Mouse (Mus musculus) liver, embryonic 15.5 days (tissue): ENCODE data around the gene Zbtb8a. TPM values are rescaled to one million over a fixed set of nuclear protein-coding genes. Genes with fewer than 3 reads are reported as not detected.
"Not testable (repeated sequence)": the region's sequence is repeated elsewhere in the genome, so short reads cannot be mapped to it uniquely, and the experiment has no call there.

ENCODE experiments used
- ATAC-seq: fragments of 200-750 bp; cut with Nextera tagmentation; 2 replicates; pipeline ENCODE4 v1.8.0; 2017; ENCODE audit warnings: moderate number of reproducible peaks, mild to moderate bottlenecking, moderate library complexity; ENCODE audit not compliant: insufficient read depth
- H3K27ac ChIP-seq: fragments of 300-500 bp; sonication (generic); replicated peaks from 2 replicates; pipeline ENCODE4 v1.5.1; 2015; ENCODE audit warnings: mild to moderate bottlenecking, inconsistent platforms
- H3K27me3 ChIP-seq: fragments of 300-500 bp; sonication (generic); 2 replicates; pipeline ENCODE4 v1.6.1; 2015; ENCODE audit warnings: mild to moderate bottlenecking, inconsistent platforms
- H3K36me3 ChIP-seq: fragments of 300-500 bp; sonication (generic); replicated peaks from 2 replicates; pipeline ENCODE4 v1.6.1; 2015; ENCODE audit warnings: moderate library complexity, mild to moderate bottlenecking, inconsistent platforms
- H3K4me1 ChIP-seq: fragments of 300-500 bp; sonication (generic); replicated peaks from 2 replicates; pipeline ENCODE4 v1.6.1; 2015; ENCODE audit warnings: inconsistent platforms
- H3K4me2 ChIP-seq: fragments of 300-500 bp; sonication (generic); 2 replicates; pipeline ENCODE4 v1.6.1; 2015; ENCODE audit warnings: moderate library complexity, mild to moderate bottlenecking, inconsistent platforms
- H3K4me3 ChIP-seq: fragments of 300-500 bp; sonication (generic); replicated peaks from 2 replicates; pipeline ENCODE4 v1.5.1; 2015; ENCODE audit warnings: mild to moderate bottlenecking, inconsistent platforms
- H3K9ac ChIP-seq: fragments of 300-500 bp; sonication (generic); 2 replicates; pipeline ENCODE4 v1.6.1; 2015; ENCODE audit warnings: moderate library complexity, mild to moderate bottlenecking, inconsistent platforms
- H3K9me3 ChIP-seq: fragments of 300-500 bp; sonication (generic); replicated peaks from 2 replicates; pipeline ENCODE4 v1.6.1; 2016; ENCODE audit warnings: inconsistent platforms
- whole genome bisulfite sequencing: fragments of 180-500 bp; shearing (Covaris S2); methylation state at CpG from one replicate; pipeline ENCODE4 v1.1.7; 2015; ENCODE audit warnings: mixed read lengths; ENCODE audit not compliant: insufficient replicate concordance; 5-methylcytosine and 5-hydroxymethylcytosine counted together
- polyA plus RNA-seq: library from polyadenylated mRNA; unstranded; fragments of >200 nt; fragmentation: Nextera tagmentation; extraction: Ambion mirVana; gene quantifications from 2 replicates; pipeline ENCODE4 v1.2.1, GENCODE M21; 2015

The Zbtb8a gene
- 2.3 TPM in 2 replicates for polyA plus RNA-seq

GRCm38 (mm10) chr4:129377601-129378390, at the start of gene Zbtb8a:
Gene Zbtb8a (minus strand): TSS chr4:129378116.
- peak within 1 kb of the TSS; percentile 77 for H3K4me3 ChIP-seq
- ATAC-seq, result peak; percentile 68
- H3K36me3 ChIP-seq, result no peaks in the 10 kb centered on the region
- H3K4me1 ChIP-seq, result peaks cover 51% of the 10 kb centered on the region
- H3K9ac ChIP-seq, result peak within 1 kb of the TSS; percentile 81
- peak within 1 kb of the TSS; percentile 76 for H3K27ac ChIP-seq
- H3K27me3 ChIP-seq, result peaks cover 27% of the 10 kb centered on the region
- 2% methylated on average over 65 of the region's 65 CpGs for WGBS
- H3K9me3 ChIP-seq, result no peaks in the 10 kb centered on the region
- H3K4me2 ChIP-seq, result peak within 1 kb of the TSS; percentile 98

- H3K27me3 ChIP-seq, result no peaks in the 10 kb centered on the region
- H3K9ac ChIP-seq, result no peak overlapping the region
- 80% methylated on average over 5 of the region's 5 CpGs for WGBS
- peaks cover 4% of the 10 kb centered on the region; the same call in 1 of the 2 replicates for H3K9me3 ChIP-seq
- H3K4me3 ChIP-seq, result no peak overlapping the region
- H3K4me2 ChIP-seq, result no peak overlapping the region
- no peak overlapping the region for H3K27ac ChIP-seq
- no peaks in the 10 kb centered on the region for H3K36me3 ChIP-seq
- peaks cover 36% of the 10 kb centered on the region for H3K4me1 ChIP-seq
- ATAC-seq, result no peak
Observed at GRCm38 (mm10) chr4:129418321-129418720, 40.4 kb upstream of the Zbtb8a start.

- H3K9ac ChIP-seq, result no peak overlapping the region
- no peak overlapping the region for H3K4me3 ChIP-seq
- ATAC-seq, result peak; percentile 91
- peak overlapping the region; percentile 26; the same call in 1 of the 2 replicates for H3K4me2 ChIP-seq
- no peaks in the 10 kb centered on the region for H3K27me3 ChIP-seq
- peak overlapping the region; percentile 69 for H3K27ac ChIP-seq
- no peaks in the 10 kb centered on the region for H3K36me3 ChIP-seq
- peaks cover 36% of the 10 kb centered on the region for H3K4me1 ChIP-seq
- H3K9me3 ChIP-seq, result peaks cover 4% of the 10 kb centered on the region; the same call in 1 of the 2 replicates
- 7% methylated on average over 5 of the region's 5 CpGs for WGBS
Observed at GRCm38 (mm10) chr4:129416478-129416877, 38.6 kb upstream of the Zbtb8a start.

GRCm38 (mm10) chr4:129415892-129416291, 38.0 kb upstream of the Zbtb8a start:
- 84% methylated on average over 5 of the region's 5 CpGs for WGBS
- H3K27ac ChIP-seq, result peak overlapping the region; percentile 69
- H3K36me3 ChIP-seq, result no peaks in the 10 kb centered on the region

GRCm38 (mm10) chr4:129410991-129411390, 33.1 kb upstream of the Zbtb8a start:
- Histone ChIP-seq H3K27ac (no peak overlapping the region), H3K36me3 (no peaks in the 10 kb centered on the region), H3K9ac (no peak overlapping the region), H3K4me3 (no peak overlapping the region), H3K9me3 (peaks cover 4% of the 10 kb centered on the region; the same call in 1 of the 2 replicates), H3K4me2 (no peak overlapping the region), H3K4me1 (peaks cover 13% of the 10 kb centered on the region), H3K27me3 (no peaks in the 10 kb centered on the region; the same call in 1 of the 2 replicates)
- no peak for ATAC-seq

More at GRCm38 (mm10) chr4:129415892-129416291, 38.0 kb upstream of the Zbtb8a start:
- peaks cover 36% of the 10 kb centered on the region for H3K4me1 ChIP-seq
- no peak overlapping the region for H3K4me3 ChIP-seq
- 0 out of 2 replicates have a peak overlapping the region, but pooled peaks have one; percentile 26 for H3K4me2 ChIP-seq
- ATAC-seq, result no peak
- H3K9ac ChIP-seq, result no peak overlapping the region
- H3K27me3 ChIP-seq, result no peaks in the 10 kb centered on the region
- H3K9me3 ChIP-seq, result peaks cover 4% of the 10 kb centered on the region; the same call in 1 of the 2 replicates

GRCm38 (mm10) chr4:129410532-129410931, 32.6 kb upstream of the Zbtb8a start:
- ATAC-seq, H3K27ac ChIP-seq, H3K27me3 ChIP-seq, H3K9ac ChIP-seq, H3K4me3 ChIP-seq, H3K36me3 ChIP-seq, H3K4me2 ChIP-seq, H3K9me3 ChIP-seq: not testable (repeated sequence)
- 63% methylated on average over 3 of the region's 3 CpGs for WGBS
- H3K4me1 ChIP-seq, result peaks cover 12% of the 10 kb centered on the region

- Histone ChIP-seq H3K36me3 (no peaks in the 10 kb centered on the region), H3K4me2 (peak overlapping the region; percentile 67), H3K27me3 (peaks cover 10% of the 10 kb centered on the region), H3K4me1 (peaks cover 12% of the 10 kb centered on the region), H3K9me3 (no peaks in the 10 kb centered on the region), H3K4me3 (peak overlapping the region; percentile 42), H3K27ac (no peak overlapping the region), H3K9ac (0 out of 2 replicates have a peak overlapping the region, but pooled peaks have one; percentile 7)
- peak; percentile 52 for ATAC-seq
- 3% methylated on average over 25 of the region's 25 CpGs for WGBS
Observed at GRCm38 (mm10) chr4:129406447-129406846, 28.5 kb upstream of the Zbtb8a start.

GRCm38 (mm10) chr4:129399813-129400212, 21.9 kb upstream of the Zbtb8a start:
- ATAC-seq, result no peak
- peaks cover 3% of the 10 kb centered on the region; the same call in 1 of the 2 replicates for H3K27me3 ChIP-seq
- H3K36me3 ChIP-seq, result no peaks in the 10 kb centered on the region
- 61% methylated on average over 4 of the region's 4 CpGs for WGBS
- no peak overlapping the region for H3K4me3 ChIP-seq
- H3K4me1 ChIP-seq, result no peaks in the 10 kb centered on the region; the same call in 1 of the 2 replicates
- H3K9me3 ChIP-seq, result no peaks in the 10 kb centered on the region
- no peak overlapping the region for H3K4me2 ChIP-seq
- H3K27ac ChIP-seq, result no peak overlapping the region
- no peak overlapping the region for H3K9ac ChIP-seq

- Histone ChIP-seq H3K4me1 (peaks cover 9% of the 10 kb centered on the region), H3K4me2 (no peak overlapping the region), H3K9ac (no peak overlapping the region), H3K27ac (no peak overlapping the region), H3K9me3 (no peaks in the 10 kb centered on the region), H3K36me3 (no peaks in the 10 kb centered on the region), H3K27me3 (no peaks in the 10 kb centered on the region), H3K4me3 (no peak overlapping the region)
- 70% methylated on average over 3 of the region's 3 CpGs for WGBS
- no peak for ATAC-seq
Observed at GRCm38 (mm10) chr4:129396960-129397359, 19.0 kb upstream of the Zbtb8a start.

- Histone ChIP-seq H3K27ac (no peak overlapping the region), H3K9ac (no peak overlapping the region), H3K9me3 (no peaks in the 10 kb centered on the region), H3K36me3 (no peaks in the 10 kb centered on the region), H3K4me2 (no peak overlapping the region), H3K4me1 (peaks cover 9% of the 10 kb centered on the region), H3K4me3 (no peak overlapping the region), H3K27me3 (no peaks in the 10 kb centered on the region)
- WGBS, result 48% methylated on average over 12 of the region's 12 CpGs
- no peak for ATAC-seq
Observed at GRCm38 (mm10) chr4:129394089-129394870, 16.4 kb upstream of the Zbtb8a start.
